Mouse (Mus musculus) telencephalon, adult 2 months (tissue): Measurements from ENCODE around the gene Tmem214.
A peak's percentile ranks its signal among the peaks of the same experiment; 100 is the strongest.

Source experiments
- DNase-seq: peaks from one replicate; pipeline ENCODE4 v3.0.0-alpha.2; 2011; ENCODE audit warnings: low read depth, low spot score

The Tmem214 gene

DNA sequence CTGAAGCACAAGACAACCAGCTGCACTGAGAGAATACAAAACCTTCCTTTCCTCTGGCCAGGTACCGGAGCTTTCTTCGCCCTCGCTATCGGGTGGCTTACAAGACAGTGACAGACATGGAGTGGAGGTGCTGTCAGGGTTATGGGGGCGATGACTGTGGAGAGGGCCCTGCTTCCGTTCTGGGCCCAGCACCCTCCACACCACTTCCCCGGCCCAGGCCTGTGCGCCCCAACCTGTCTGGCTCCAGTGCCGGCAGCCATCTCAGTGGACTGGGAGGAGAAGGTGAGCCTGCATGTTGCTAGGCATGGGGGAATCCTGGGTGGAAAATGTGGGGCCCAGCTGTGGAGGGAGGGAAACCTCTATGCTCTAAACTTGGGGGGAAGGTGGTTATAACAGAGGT, 47.6 kb downstream of the Tmem214 start:
- DNase-seq: no peak

DNA sequence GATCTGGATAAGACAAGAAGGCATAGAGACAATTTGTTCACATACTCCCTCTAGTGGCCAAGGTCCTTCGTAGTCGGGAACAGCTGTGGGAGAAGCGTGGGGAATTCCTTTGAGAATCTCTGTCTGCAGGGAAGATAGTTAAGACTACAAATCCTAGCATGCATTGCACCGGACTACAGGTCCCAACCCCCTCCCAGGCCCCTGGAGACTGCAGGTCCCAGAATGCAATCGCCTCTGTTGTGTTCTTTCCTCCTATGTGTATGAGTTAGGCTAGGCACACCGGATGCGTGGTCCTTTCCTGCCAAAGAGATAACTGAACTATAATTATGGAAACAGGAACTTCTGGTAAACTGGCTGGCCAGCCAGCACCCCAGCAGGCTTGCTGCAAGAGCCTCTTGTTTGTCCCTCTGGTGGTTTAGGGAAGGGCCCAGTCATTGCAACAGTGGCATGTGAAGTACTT, 48.2 kb downstream of the Tmem214 start:
- peak; percentile 98 for DNase-seq

- no peak for DNase-seq
Observed at GRCm38 (mm10) chr5:30916841-30917240, 49.0 kb downstream of the Tmem214 start.

GRCm38 (mm10) chr5:30917348-30917747, 49.5 kb downstream of the Tmem214 start:
- DNase-seq: no peak

DNA sequence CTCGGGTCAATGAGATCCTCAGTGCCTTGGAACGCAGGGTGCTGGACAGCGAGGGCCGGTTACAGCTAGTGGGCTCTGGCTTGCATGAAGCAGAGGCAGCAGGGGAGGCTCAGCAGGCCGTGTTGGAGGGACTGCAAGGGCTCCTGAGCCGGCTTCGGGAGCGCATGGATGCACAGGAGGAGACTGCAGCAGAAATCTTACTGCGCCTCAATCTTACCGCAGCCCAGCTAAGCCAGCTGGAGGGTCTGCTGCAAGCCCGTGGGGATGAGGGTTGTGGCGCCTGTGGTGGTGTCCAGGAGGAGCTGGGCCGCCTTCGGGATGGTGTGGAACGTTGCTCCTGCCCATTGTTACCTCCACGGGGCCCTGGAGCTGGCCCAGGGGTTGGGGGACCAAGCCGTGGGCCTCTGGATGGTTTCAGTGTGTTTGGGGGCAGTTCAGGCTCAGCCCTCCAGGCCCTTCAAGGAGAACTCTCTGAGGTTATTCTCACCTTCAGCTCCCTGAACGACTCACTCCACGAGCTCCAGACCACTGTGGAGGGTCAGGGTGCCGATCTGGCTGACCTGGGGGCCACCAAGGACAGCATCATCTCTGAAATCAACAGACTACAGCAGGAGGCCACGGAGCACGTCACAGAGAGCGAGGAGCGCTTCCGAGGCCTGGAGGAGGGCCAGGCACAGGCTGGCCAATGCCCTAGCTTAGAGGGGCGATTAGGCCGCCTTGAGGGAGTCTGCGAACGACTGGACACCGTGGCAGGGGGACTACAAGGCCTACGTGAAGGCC, 50.3 kb downstream of the Tmem214 start:
- no peak for DNase-seq

- DNase-seq: no peak
Observed at GRCm38 (mm10) chr5:30918691-30919090, 50.9 kb downstream of the Tmem214 start.

GRCm38 (mm10) chr5:30919831-30920614, 52.2 kb downstream of the Tmem214 start:
- DNase-seq: no peak

DNA sequence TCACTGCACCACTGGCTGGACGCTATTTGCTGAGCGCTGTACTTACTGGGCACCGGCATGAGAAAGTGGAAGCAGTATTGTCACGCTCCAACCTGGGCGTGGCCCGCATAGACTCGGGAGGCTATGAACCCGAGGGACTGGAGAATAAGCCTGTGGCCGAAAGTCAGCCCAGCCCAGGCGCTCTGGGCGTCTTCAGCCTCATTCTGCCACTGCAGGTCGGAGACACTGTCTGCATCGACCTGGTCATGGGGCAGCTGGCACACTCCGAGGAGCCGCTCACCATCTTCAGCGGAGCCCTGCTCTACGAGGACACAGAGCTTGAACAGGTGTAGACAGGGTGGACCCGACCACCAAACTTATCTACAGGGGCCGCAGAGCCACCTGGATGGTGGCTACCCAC, 52.8 kb downstream of the Tmem214 start:
- DNase-seq: no peak

GRCm38 (mm10) chr5:30921256-30922033, 53.6 kb downstream of the Tmem214 start, which contains the start of gene Khk:
Gene Khk, plus strand, starts transcription at chr5:30921431.
- DNase-seq: peak; percentile 71

DNA sequence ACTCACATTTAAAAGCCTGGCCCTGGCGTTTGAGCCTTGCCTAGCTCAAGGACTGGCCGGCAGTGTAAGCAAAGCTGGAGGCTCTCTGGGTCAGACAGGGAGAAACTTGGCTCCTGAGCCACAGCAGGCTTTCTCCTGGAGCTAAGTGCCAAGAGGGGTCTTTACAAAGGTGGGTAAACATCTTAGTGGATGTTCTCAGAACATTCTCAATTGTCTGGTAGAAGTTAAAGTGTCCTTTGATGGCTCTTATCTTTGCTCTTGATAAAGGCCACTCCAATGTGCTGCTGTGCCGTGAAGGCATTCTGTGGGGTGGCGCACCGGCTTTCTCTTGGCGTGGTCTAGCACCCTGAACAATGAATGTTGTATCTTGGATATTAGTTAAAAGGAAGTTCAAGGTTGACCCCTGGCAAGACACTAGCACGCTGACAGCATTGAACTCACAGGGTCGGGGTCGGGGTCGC, 54.8 kb downstream of the Tmem214 start:
- no peak for DNase-seq

GRCm38 (mm10) chr5:30923119-30923518, 55.3 kb downstream of the Tmem214 start:
- DNase-seq: no peak

DNA sequence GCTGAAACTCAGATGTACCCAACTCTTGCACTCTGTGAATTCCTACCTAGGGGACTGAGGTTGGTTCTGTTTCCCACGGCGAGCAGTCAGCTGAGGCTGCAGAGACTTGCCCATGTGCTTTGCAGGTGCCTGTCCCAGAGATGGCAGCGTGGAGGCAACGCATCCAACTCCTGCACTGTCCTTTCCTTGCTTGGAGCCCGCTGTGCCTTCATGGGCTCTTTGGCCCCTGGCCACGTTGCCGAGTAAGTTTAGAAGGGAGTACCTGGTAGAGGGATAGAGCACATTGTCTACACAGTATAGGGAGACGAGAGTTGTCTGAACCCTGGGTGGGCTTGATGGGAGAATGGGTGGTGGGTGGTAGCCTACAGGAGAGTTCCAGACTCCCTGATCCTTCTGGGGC, 56.8 kb downstream of the Tmem214 start:
- no peak for DNase-seq

- DNase-seq: no peak
Observed at GRCm38 (mm10) chr5:30925217-30925616, 57.4 kb downstream of the Tmem214 start.

DNA sequence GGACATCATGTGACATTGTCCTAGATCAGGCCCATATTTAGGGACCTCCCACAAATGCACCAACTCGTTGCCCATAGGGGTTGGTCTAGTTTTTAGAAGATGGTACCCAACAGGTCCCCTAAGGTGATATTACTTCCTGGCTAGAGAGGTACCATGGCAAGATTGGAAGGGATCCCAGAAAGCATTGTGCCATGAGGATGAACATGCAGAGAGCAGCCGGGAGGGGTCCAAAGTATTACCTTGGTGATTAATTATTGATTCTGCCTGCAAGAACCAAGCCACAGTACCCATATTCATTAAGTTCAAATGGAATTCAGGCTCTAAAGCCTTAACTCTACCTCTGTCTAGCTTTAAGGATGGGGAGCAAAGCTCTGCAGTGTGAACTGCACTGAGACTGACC, 58.3 kb downstream of the Tmem214 start:
- DNase-seq: no peak

DNA sequence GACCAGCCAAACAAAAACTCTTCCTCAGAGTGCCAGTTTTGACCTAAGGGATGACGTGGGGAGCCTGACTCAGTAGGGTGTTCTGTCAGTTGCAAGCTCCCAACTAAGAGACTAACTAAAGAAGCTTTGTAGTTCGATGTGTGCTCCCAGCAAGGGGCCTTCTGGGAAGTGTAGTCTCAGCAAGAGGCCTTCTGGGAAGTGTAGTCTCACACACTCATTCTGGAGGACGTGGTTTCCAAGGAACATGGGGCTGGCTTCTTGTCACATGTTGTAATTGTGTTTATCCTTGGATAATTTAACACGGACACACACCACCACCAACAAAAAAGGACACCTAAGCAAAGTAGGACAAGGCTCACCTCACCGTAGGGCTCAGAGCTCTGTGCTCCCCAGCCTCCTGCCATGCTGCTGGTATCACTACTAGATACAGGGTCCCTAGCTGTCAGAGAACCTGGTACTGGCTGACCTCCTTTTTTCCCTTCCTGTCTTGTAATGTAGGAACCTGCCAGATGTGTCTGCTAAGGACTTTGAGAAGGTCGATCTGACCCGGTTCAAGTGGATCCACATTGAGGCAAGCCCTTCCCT, 60.2 kb downstream of the Tmem214 start:
- peak; percentile 54 for DNase-seq
